Mouse (Mus musculus) natural killer cell, adult 2 months (primary cell): Measurements from ENCODE around the gene Glmn.
A peak's percentile ranks its signal among the peaks of the same experiment; 100 is the strongest.

Experiments
- DNase-seq, 2 experiments: peaks; one replicate each; pipeline ENCODE4 v3.0.0; 2022; ENCODE audit warnings: low spot score in 2 of 2

Glmn gene

GRCm38 (mm10) chr5:107516087-107516486, 81.6 kb downstream of the Glmn start:
- DNase-seq, result no peak

GRCm38 (mm10) chr5:107515453-107515852, 82.2 kb downstream of the Glmn start:
- DNase-seq, result no peak

DNA sequence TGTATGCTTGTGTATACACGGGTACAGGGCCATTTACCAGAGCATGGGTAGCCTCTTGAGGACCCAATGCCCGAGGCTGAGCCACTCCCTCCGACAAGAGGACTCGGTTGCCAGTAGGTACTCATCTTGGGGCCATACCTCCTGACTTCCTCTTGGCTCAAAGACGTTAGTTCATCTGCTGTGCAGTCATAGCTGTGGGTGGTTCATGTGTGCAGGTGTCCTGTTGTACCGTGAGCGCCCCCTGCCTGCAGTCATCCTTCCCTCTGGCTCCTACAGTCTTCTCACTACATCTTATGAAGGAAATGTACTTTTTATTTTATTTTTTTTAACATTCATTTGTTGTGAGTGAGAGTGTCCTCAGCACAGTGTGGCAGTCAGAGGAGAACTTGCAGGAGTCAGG, 84.1 kb downstream of the Glmn start:
- peak; percentile 9 to 55 for DNase-seq

DNA sequence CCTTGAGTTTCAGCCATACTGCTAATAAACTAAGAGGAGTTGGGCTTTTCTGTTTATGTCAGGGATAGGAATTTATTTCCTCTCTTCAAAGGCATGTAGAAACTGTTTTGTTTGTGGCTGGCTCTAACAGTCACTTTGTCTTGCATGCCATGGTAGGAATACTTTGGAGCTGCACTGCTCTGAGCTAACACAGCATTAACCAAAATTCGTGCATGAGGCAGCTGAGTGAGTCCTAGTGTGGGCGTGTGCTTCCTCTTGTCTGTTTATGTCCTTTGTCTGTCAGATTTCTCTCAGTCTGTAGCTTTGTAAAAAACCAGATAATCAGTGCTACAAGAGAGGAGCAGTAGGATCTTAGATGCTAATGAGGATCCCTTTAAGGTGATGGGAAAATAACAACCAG, 86.4 kb downstream of the Glmn start:
- no peak for DNase-seq

DNA sequence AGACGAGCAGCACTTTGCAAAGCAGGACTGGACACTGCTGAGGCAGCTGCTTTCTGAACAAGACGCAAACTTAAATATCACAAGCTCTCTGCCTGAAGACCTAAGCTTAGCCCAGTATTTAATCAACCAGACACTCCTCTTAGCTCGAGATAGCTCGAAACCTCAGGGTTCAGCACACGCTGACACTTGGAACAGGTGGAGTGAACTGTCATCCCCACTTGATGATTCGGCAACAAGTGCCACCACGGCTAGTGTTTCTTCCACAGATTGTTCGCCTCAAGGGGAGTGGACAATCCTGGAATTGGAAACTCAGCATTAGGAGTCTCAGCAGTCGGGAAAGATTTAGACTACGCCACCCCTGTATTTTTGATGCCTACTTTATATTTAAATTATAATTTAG, 87.2 kb downstream of the Glmn start:
- DNase-seq, result no peak

GRCm38 (mm10) chr5:107507321-107507720, 90.4 kb downstream of the Glmn start, which contains the start of gene Gm42669:
TSS of gene Gm42669 (plus strand) at chr5:107507621.
- no peak for DNase-seq

DNA sequence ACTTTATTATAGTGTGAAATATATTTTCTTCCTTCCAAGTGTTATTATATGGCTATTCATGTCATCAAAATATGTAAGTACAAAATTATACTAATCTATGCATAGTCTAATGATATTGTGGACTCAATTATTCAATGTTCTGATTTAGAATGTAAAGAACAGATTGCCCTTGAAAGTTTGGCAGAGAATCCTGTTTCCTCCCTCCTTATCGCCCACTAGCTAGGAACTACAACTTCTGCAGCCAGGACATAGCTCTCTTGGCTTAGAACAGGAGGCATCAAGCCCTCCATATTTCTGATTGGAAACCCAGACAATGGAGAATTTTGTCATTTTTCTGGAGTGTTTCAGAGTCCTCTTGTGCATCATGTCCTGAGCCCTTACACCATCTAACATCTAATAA, 96.9 kb downstream of the Glmn start:
- DNase-seq, result no peak

- no peak for DNase-seq
Observed at GRCm38 (mm10) chr5:107499891-107500535, 97.7 kb downstream of the Glmn start.
